Mouse (Mus musculus) embryonic fibroblast, embryonic 13.5 days (primary cell): ENCODE measurements around the gene Cep128.

ENCODE experiments used
- CTCF ChIP-seq: IDR thresholded peaks from 2 replicates; pipeline ENCODE4 v1.5.1; 2011; ENCODE audit warnings: mild to moderate bottlenecking, control low read depth, low read length, moderate library complexity, borderline replicate concordance; ENCODE audit not compliant: insufficient read depth
- POLR2A ChIP-seq: IDR thresholded peaks from 2 replicates; pipeline ENCODE4 v1.6.1; 2011; ENCODE audit warnings: low read depth, mild to moderate bottlenecking, control low read depth, low read length, moderate library complexity

DNA sequence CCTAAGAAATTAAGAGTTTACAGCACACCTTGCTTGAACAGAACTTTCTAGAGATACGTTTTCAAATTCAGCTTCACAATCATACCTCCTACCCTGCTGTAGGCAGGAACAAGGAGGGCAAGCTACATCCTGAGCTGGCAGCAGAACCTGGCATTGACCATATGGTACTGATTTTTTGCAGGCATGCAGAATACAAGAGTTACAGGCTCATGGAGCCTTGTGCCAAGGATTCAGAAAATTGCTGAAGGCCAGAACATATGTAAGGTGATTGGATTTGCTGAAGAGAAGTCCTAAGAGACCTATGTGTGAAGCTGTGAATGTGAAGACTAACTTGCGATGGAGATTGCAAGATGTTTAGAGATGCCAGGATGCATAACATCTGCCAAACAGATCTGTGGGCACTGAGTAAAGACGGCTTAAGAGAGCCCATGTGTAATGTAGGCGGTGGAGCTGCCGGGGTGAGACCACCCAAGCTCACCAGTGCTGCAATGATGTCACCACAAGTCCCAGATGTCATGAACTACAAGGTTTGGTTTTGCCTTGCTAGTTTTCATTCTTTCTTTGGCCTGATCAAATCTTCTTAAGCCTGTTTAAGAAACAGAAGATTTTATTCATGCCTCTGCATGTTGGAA, 422.7 kb downstream of the Cep128 start:
- TF ChIP-seq CTCF (no peak), POLR2A (no peak)
